Mouse (Mus musculus) activated CD4-positive, CD25-positive, alpha-beta regulatory T cell, adult 4 months (primary cell): ENCODE results near the gene Ip6k2. TPM values are rescaled to one million over a fixed set of nuclear protein-coding genes. Genes with fewer than 3 reads are reported as not detected.
A peak's percentile ranks its signal among the peaks of the same experiment; 100 is the strongest.

ENCODE experiments used
- ATAC-seq: one replicate; pipeline ENCODE4 v1.8.0; 2017
- polyA plus RNA-seq, 2 experiments: library from polyadenylated mRNA; unstranded; fragments of 100-300 nt; shearing (Covaris generic); gene quantifications; one replicate each; pipeline ENCODE4 v1.2.1; 2017

Gene Ip6k2
- polyA plus RNA-seq, 2 experiments from 2014 or later = 13.2 to 15.8 TPM

GRCm38 (mm10) chr9:108782836-108783547 is 604 bp upstream of the Ip6k2 start:
- no peak for ATAC-seq

GRCm38 (mm10) chr9:108785416-108785815 is 1.8 kb downstream of the Ip6k2 start:
- no peak for ATAC-seq

DNA sequence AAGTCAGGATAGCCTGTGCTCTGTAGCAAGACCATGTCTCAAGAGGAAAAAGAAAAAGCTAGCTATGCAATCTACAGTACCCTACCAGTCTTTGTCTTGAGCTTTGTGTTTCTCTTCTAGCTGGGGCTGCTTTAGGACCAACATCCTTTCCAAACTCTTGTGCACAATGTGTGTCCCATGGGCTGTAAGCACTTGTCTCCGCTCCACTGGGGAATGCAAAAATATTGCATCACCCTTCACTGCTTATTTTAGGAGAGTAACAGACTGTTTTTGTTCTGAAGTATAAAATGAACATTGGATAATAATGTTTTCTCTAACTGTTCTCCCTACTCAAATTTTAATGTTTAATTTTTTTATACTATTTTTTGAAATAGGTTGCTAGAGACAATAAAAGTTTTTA is 2.9 kb downstream of the Ip6k2 start:
- no peak for ATAC-seq

- no peak for ATAC-seq
Observed at GRCm38 (mm10) chr9:108787080-108787479, 3.5 kb downstream of the Ip6k2 start.

- ATAC-seq = no peak
Observed at GRCm38 (mm10) chr9:108788713-108789112, 5.1 kb downstream of the Ip6k2 start.

DNA sequence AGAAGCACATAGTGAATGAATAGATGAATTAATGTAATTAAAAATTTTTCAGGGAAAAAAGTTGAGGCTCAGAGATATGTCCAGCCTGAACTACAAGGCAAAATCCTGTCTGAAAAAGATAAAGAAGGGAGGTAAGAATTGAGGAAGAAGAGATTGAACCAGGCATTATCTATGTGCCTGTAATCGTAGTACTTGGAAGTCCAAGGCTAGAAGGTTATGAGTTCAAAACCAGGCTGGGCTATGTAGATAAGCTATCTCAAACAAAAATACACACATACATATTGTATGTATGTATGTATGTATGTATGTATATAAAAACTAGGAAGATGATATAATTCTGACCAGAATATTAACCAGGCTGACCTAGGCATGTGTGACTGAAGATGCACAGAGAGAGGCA is 8.7 kb downstream of the Ip6k2 start:
- no peak for ATAC-seq

DNA sequence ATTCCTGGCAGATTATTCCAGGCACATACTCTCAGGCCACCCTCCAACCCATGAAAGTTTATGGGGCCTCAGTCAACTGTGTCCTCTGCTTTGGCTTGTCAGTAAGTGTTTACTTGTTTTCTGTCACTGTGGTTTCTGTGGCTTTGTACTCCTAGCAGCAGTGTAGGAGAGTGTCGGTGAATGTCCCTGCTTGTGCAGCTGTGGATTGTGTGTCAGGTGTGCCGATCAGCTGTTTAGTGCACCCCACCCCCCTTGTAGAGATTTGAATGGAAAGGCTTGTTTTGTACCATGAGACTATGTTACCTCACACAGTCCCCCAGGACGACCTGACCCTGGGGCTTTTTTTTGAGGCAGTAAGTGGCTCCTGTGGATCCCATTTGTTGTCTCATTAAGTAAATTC is 9.1 kb downstream of the Ip6k2 start:
- peak; percentile 66 for ATAC-seq

DNA sequence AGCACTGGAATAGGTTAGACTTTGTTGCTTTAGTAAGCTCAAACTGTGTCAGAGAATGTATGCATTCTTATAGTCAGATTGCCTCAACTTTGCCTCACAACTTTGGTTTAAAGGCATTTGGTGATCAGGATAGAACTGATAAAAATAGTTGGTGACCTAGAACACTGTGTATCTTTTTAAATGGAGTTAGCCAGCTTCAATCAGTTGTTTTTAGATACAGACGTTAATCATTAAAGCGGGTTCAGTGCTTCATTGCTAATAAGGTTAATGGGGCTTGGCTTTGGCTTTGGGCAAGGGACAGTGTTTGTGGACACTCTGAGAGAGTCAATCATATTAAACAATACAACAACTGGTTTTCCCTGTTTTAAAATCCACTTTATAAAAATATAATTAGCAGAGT is 11.7 kb downstream of the Ip6k2 start:
- no peak for ATAC-seq

DNA sequence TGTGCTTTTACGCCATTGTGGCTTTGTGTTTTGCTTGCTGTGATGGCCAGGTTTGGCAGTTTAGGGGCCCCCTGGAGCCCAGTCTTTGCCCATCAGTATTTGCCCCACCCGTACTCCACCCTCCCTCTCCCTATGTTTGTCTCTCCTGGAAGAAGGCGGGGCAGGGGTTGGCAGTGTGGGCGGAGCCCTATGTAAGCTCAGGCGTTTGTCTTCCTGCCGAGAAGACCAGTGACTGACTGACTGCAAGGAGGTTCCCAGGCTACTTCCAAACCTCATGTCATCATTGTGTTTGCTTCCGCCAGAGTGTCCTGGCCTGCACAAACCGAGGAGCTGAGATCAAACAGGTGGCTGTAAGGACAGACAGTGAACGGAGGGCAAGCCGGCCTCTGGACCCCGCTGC is 12.2 kb downstream of the Ip6k2 start:
- ATAC-seq = no peak

GRCm38 (mm10) chr9:108796351-108796981 is 12.9 kb downstream of the Ip6k2 start:
- ATAC-seq = no peak

DNA sequence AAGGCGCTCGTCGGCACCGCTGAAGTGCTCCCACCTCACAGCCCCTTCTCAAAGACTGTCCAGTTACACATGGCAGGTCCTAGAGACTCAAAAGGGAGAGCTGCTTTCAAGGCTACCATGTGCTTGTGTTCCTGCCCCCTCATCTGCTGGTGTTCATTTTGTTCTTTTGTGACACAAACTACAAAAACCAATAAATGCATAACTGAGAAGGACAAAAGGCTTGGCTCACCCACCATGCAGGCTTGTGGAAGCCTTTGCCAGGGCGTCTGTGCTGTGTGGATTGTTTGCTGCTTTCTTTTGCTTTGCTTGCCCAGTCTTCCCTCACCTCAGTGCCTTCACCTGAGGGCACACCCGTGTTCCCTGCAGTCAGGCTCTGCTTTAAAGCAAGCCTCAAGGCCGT is 13.9 kb downstream of the Ip6k2 start:
- no peak for ATAC-seq

GRCm38 (mm10) chr9:108798508-108799075 is 15.0 kb downstream of the Ip6k2 start:
- ATAC-seq = no peak

DNA sequence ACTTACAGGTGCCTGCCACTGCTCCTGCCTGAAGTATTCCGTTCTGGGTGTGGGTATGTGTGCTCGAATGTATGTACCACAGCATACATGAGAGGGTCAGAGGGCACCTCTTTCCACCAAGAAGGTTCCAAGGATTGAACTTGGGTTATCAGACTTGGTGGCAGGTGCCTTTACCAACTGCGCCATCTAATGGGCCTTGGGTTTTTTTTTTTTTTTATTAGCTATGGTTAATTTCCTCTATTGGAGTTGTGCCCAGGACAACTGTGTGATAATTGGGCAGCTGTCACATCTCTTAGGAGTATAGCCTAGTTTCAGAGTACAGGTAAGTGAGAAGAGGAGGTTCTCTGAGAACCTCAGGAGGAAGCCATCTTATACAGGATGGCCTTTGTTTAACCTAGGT is 16.0 kb downstream of the Ip6k2 start:
- ATAC-seq = no peak

- ATAC-seq = no peak
Observed at GRCm38 (mm10) chr9:108805768-108806167, 22.2 kb downstream of the Ip6k2 start.

- no peak for ATAC-seq
Observed at GRCm38 (mm10) chr9:108806379-108806778, 22.8 kb downstream of the Ip6k2 start.

DNA sequence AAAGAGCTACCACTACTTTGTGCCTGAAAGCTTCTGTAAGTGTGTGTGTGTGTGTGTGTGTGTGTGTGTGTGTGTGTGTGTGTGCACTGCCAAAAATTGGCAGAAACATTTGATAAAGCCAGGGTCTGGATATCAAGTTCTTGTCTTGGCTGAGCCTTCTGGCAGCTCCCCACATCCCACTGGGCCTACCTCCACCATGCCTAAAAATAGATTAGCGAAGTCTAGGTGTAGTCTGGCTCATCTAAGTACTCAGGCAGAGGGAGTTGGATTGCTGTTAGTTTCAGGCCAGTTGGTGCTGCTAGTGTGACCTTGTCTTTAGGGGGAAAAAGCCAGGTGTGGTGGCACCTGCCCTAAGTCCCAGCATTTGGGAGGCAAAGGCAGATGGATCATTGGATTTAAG is 23.2 kb downstream of the Ip6k2 start:
- no peak for ATAC-seq

GRCm38 (mm10) chr9:108807674-108808073 is 24.1 kb downstream of the Ip6k2 start:
- ATAC-seq = no peak

DNA sequence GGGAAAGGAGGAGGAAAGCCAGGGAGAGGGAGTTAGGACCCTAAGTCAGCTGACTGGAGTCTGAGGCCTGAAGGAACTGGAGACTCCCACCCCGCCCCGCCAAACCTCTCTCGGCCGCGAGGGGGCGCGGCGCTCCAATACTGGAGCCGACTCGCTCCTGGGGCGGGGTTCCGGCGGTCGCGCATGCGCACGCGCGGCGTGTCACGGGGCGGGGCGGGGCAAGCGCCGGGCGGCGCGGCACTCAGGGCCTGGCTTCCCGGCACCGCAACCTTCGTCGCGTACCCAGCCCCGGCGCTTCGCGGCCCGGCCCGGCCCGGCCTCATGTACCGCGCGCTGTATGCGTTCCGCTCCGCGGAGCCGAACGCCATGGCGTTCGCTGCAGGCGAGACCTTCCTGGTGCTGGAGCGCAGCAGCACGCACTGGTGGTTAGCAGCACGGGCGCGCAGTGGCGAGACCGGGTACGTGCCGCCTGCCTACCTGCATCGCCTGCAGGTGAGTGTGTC is 24.6 kb downstream of the Ip6k2 start, which contains the start of gene Nckipsd:
TSS of gene Nckipsd (plus strand) at position 206 of the 503 bp plus-strand sequence.
- peak; percentile 76 for ATAC-seq

DNA sequence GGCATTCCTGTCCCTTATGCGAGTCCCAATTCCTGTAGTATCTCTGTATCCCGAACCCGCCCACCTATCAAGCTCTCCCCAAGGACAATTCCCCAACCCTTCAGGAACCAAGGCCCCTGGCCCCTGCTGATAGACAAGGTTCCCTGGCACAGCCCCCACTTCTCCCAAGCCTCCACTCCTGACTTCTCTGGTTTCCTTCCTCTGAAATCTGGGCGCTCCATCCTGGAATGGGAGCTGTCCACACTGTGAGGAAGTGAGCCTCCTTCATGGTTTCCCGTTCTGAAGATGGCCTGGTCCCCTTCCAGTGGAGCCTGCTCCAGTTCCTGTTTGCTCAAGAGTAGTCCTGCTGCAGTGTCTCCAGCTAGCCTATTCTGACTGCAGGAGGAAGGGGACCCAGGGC is 25.6 kb downstream of the Ip6k2 start:
- ATAC-seq = no peak

- ATAC-seq = no peak
Observed at GRCm38 (mm10) chr9:108809723-108810122, 26.1 kb downstream of the Ip6k2 start.

- ATAC-seq = no peak
Observed at GRCm38 (mm10) chr9:108810516-108810915, 26.9 kb downstream of the Ip6k2 start.

- ATAC-seq = no peak
Observed at GRCm38 (mm10) chr9:108815557-108815956, 32.0 kb downstream of the Ip6k2 start.

DNA sequence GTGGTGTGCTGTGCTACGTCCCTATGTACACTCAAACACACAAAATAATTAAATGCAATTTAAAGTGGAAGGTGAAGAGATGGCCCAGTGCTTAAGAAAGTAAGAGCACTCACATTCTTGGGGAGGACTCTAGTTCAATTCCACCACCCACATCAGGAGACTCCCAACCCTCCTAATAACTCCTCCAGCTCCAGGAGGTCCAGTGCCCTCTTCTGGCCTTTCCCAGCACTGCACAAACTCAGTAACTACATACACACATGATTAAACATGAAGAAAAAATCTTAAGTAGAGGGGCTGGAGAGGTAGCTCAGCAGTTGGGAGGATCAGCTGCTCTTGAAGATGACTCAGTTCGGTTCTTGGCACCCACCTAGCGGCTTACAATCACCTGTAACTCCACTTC is 35.9 kb downstream of the Ip6k2 start:
- ATAC-seq = no peak

GRCm38 (mm10) chr9:108820077-108820476 is 36.5 kb downstream of the Ip6k2 start:
- ATAC-seq = no peak
